Mouse (Mus musculus): Measurements from ENCODE around the gene Nme3.
A peak's percentile ranks its signal among the peaks of the same experiment; 100 is the strongest.

Gene Nme3

DNA sequence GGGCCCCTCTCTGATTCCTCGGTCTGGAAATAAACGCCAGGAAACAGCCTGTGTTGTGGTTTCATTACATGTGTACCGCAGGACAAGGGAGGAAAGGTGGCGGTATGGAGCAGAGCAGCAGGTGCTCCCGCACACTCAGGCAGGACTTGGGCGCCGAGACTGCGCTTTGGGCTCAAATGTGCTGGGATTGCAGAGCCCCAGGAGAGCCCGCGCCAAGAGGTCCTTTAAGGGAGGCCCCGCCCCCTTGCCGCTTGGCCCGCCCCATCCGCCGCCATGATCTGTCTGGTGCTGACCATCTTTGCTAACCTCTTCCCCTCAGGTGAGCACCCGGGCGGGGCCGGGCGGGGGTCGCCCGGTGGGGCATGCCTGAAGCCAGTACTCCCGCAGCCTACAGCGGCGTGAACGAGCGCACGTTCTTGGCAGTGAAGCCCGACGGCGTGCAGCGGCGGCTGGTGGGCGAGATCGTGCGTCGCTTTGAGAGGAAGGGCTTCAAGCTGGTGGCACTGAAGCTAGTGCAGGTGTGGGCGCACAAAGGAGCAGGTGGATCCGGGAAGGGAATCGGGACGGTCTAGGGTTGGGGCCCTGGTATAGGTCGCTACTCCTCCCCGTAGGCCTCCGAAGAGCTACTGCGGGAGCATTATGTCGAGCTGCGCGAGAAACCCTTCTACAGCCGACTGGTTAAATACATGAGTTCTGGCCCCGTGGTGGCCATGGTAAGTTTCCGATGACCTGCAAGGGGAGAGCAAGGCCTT lies at the start of gene Nme3:
Gene Nme3, plus strand, starts transcription at position 260 of the 752 bp plus-strand sequence.
- peak; percentile 79 for DNase-seq

- no peak for DNase-seq
Measured at GRCm38 (mm10) chr17:24847386-24847785, 48.9 kb upstream of the Nme3 start.

DNA sequence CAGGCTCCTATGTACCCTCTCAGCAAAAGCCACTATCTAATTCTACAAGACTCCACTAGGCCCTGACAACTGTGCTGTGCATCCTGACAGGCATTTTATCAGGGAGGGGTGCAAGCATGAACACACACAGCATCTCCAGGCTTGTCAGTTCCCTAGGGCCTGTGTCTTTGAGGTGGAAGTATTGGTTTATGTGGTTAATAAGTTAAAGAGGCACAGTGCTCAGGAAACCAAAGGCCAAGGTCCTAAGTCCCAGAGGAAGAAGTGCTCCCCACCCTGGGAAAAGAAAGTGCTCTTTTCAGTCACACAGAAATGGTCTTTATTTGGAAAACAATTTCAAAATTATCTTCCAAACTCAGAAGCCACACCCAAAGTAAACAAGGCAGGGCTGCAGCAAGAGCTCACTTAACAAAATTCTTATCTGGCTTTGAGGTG lies 47.7 kb upstream of the Nme3 start:
- no peak for DNase-seq

DNA sequence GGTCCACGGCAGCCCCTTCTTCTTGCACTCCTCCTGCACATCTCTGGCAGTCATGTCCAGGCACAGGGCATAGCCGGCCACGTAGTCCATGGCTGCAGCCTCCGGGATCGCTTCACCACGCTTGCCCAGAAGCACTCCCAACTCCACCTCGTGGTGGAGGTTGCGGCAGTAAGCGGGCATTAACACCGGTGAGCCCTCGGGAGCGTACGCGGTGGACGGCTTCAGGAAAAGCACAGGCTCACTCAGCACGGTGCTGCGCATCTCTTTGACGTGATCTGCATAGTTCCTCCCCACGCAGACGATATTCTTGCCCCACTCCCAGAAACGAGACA lies 46.6 kb upstream of the Nme3 start:
- no peak for DNase-seq

- DNase-seq = peak; percentile 95
Measured at GRCm38 (mm10) chr17:24850065-24850772, 46.1 kb upstream of the Nme3 start, which contains the start of gene Fahd1. Gene Fahd1 (minus strand): TSS chr17:24850364.

- DNase-seq = no peak
Measured at GRCm38 (mm10) chr17:24850773-24851127, 45.5 kb upstream of the Nme3 start.

- DNase-seq = no peak
Measured at GRCm38 (mm10) chr17:24851381-24852125, 44.7 kb upstream of the Nme3 start.

- DNase-seq = no peak
Measured at GRCm38 (mm10) chr17:24855838-24856464, 40.3 kb upstream of the Nme3 start.

GRCm38 (mm10) chr17:24856589-24856988 lies 39.7 kb upstream of the Nme3 start:
- no peak for DNase-seq

DNA sequence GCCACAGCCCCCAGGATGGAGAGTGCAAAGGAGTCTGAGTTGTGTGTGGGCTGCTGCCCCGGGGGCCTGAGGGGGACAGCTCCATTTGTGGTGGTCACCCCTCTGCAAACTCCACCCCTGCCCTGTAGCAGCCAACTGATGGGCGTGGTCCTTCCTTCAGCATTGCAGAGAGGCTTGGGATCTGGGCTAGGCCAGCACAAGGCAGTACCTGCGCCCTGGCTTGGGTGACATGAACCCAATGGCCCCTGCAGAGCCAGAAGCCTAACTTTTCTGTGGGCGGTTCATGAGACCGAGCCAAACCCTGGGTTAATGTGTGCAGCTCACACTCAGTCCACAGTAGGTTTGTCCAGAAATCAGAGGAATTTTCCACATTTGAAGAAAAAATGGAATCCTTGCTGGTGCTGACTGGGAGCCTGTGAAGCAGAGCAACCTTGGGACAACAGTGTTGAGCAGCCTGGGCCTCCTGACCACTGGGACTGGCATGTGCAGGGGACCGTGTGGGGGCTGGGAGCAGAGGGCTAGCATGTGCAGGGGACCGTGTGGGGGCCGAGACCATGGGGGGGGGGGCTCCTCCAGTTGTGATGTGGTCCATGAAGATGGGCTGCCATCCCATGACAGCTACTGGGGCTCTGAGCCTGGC lies 38.3 kb upstream of the Nme3 start:
- no peak for DNase-seq

- no peak for DNase-seq
Measured at GRCm38 (mm10) chr17:24858967-24859366, 37.3 kb upstream of the Nme3 start.

GRCm38 (mm10) chr17:24860076-24860475 lies 36.2 kb upstream of the Nme3 start:
- DNase-seq = no peak

GRCm38 (mm10) chr17:24861785-24862184 lies 34.5 kb upstream of the Nme3 start:
- DNase-seq = no peak

- no peak for DNase-seq
Measured at GRCm38 (mm10) chr17:24865776-24866175, 30.5 kb upstream of the Nme3 start, which contains the start of gene Igfals. Gene Igfals (plus strand): TSS chr17:24865997.

GRCm38 (mm10) chr17:24867914-24868313 lies 28.4 kb upstream of the Nme3 start:
- no peak for DNase-seq

GRCm38 (mm10) chr17:24873695-24874404 lies 22.4 kb upstream of the Nme3 start:
- no peak for DNase-seq

DNA sequence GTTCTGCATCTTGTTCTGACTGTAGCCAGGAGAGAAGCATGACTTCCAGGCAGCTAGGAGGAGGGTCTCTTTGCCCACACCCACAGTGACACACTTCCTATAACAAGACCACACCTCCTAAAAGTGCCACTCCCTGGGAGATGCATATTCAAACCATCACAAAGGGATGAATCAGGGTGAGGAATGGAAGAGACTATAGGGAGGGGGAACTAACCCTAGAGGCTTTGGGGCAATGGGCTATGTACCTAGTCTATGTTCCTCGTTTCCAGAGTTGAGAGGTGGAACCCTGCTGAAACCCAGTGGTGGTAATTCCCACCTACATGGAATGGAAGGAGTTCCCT lies 21.9 kb upstream of the Nme3 start:
- no peak for DNase-seq

DNA sequence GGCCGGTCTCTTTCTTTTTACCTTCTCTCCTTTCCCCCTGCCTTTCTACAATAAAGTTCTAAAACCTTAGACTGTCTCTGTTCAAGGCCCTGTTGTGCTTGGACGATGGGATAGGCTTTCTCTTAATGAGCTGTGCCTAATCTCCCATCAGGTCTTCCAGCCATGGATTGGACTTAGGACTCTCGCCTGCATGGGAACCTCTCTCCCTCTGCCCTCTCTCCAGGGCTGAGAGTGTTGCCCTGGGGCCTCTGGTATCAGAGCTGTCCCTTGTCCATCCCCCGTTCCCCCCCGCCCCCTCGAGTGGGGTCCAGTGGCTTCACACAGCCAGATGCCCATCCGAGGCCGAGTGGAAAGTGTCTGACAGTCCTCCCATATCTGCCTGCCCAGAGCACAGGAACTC lies 21.3 kb upstream of the Nme3 start:
- DNase-seq = no peak

DNA sequence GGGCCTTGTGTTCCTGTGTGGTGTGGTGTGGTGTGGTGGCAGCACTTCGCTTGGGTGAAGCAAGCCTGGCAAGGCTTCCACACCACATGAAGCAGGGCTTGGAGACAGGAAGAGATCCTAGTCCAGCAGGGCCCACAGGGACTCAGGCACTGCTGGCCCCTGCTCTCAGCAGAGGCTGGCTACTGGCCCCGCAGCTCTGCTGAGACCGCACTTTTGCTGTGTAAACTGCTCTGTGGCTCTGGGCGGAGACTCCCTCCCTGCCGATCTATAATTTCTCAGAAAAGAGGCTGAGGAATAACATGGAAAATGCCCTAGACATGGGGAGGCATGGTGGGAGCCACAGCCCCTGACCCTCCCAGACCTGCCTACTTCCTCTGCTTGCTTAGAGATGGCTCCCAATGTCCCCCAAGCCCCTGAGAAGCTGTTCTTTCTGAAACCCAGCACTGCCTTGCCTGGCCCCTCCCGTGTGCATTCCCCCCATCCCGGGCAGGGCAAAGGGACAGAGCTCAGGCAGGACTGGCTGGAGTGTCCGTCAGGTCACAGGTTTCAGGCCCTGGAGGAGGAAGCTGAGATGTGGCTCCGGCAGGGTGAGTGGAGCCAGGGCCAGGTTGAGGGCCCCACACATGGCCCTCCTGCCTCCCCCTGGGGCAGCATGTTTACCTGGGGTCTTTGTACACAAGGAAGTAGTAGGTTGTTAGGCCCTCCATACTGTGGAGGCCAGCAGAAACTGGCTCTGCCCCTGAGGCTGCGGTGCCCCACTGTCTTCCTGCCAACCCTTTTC lies 18.8 kb upstream of the Nme3 start:
- no peak for DNase-seq

GRCm38 (mm10) chr17:24878117-24878397 lies 18.2 kb upstream of the Nme3 start:
- DNase-seq = peak; percentile 45

DNA sequence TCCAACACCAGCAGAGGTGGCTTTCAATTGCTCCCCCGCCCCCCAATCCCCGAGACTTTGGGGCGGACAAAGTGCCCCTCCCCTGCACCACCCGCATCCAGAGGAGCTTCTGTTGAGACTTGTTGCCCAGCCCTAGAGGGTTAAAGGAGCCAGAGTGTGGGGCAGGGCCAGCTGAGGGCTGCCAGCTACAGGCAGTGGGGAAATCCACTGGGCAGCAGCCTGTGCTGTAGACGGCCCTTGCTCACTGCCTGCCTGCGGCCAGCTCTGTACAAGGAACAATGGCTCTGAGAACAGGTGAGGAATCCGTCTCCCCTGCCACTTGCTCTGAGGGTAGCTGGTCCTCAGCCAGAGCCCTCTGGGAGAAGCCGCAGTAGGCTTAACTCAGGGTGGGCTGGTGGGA lies 17.8 kb upstream of the Nme3 start:
- DNase-seq = no peak
